Mouse (Mus musculus) lung, embryonic 15.5 days (tissue): ENCODE data around the gene Myl6. TPM values are rescaled to one million over a fixed set of nuclear protein-coding genes. Genes with fewer than 3 reads are reported as not detected.
A peak's percentile ranks its signal among the peaks of the same experiment; 100 is the strongest.

Experiments used
- ATAC-seq: fragments of 200-750 bp; cut with Nextera tagmentation; 2 replicates; pipeline ENCODE4 v1.8.0; 2017; ENCODE audit warnings: moderate number of reproducible peaks, borderline replicate concordance; ENCODE audit not compliant: low FRiP score, low TSS enrichment; ENCODE audit errors: extremely low read depth
- H3K27ac ChIP-seq: fragments of 300-500 bp; sonication (generic); 2 replicates; pipeline ENCODE4 v1.5.1; 2015; ENCODE audit warnings: moderate library complexity, mild to moderate bottlenecking, inconsistent platforms
- H3K27me3 ChIP-seq: fragments of 300-500 bp; sonication (generic); 2 replicates; pipeline ENCODE4 v1.6.1; 2015; ENCODE audit warnings: inconsistent platforms
- H3K36me3 ChIP-seq: fragments of 300-500 bp; sonication (generic); 2 replicates; pipeline ENCODE4 v1.6.1; 2015; ENCODE audit warnings: inconsistent platforms
- H3K4me1 ChIP-seq: fragments of 300-500 bp; sonication (generic); 2 replicates; pipeline ENCODE4 v1.6.1; 2015; ENCODE audit warnings: inconsistent platforms
- H3K4me2 ChIP-seq: fragments of 300-500 bp; sonication (generic); 2 replicates; pipeline ENCODE4 v1.6.1; 2015; ENCODE audit warnings: inconsistent platforms, mild to moderate bottlenecking, moderate library complexity
- H3K4me3 ChIP-seq: fragments of 300-500 bp; sonication (generic); 2 replicates; pipeline ENCODE4 v1.5.1; 2015; ENCODE audit warnings: mild to moderate bottlenecking, inconsistent platforms
- H3K9ac ChIP-seq: fragments of 300-500 bp; sonication (generic); 2 replicates; pipeline ENCODE4 v1.6.1; 2015; ENCODE audit warnings: inconsistent platforms
- H3K9me3 ChIP-seq: fragments of 300-500 bp; sonication (generic); 2 replicates; pipeline ENCODE4 v1.6.1; 2016; ENCODE audit warnings: inconsistent platforms
- WGBS: fragments of 180-500 bp; shearing (Covaris S2); methylation state at CpG from one replicate; pipeline ENCODE4 v1.1.7; 2015; 5-methylcytosine and 5-hydroxymethylcytosine counted together
- polyA plus RNA-seq: library from polyadenylated mRNA; unstranded; fragments of >200 nt; fragmentation: Nextera tagmentation; extraction: Ambion mirVana; gene quantifications from 2 replicates; pipeline ENCODE4 v1.2.1, GENCODE M21; 2015

Myl6 gene
- polyA plus RNA-seq, 1 experiment from 2014 or later = 1,477 TPM

- H3K36me3 ChIP-seq = peaks cover 79% of the 10 kb centered on the region
- H3K4me2 ChIP-seq = no peak overlapping the region
- no peak overlapping the region for H3K27ac ChIP-seq
- no peaks in the 10 kb centered on the region for H3K9me3 ChIP-seq
- WGBS = 85% methylated on average over 22 of the region's 22 CpGs
- H3K27me3 ChIP-seq = no peaks in the 10 kb centered on the region
- no peak for ATAC-seq
- peaks cover 21% of the 10 kb centered on the region for H3K4me1 ChIP-seq
- H3K9ac ChIP-seq = no peak overlapping the region
- H3K4me3 ChIP-seq = no peak overlapping the region
Measured at GRCm38 (mm10) chr10:128487861-128488712, 5.9 kb downstream of the Myl6 start.

GRCm38 (mm10) chr10:128486370-128486769 lies 7.6 kb downstream of the Myl6 start:
- Histone ChIP-seq H3K9me3 (no peaks in the 10 kb centered on the region), H3K27ac (no peak overlapping the region), H3K4me3 (no peak overlapping the region), H3K4me1 (peaks cover 9% of the 10 kb centered on the region), H3K27me3 (no peaks in the 10 kb centered on the region), H3K36me3 (peaks cover 95% of the 10 kb centered on the region), H3K9ac (no peak overlapping the region), H3K4me2 (no peak overlapping the region)
- 85% methylated on average over 7 of the region's 7 CpGs for WGBS
- ATAC-seq = no peak

GRCm38 (mm10) chr10:128474366-128474765 lies 19.6 kb downstream of the Myl6 start:
- WGBS = 86% methylated on average over 11 of the region's 12 CpGs
- peaks cover 87% of the 10 kb centered on the region for H3K36me3 ChIP-seq
- H3K27me3 ChIP-seq = no peaks in the 10 kb centered on the region
- H3K9me3 ChIP-seq = no peaks in the 10 kb centered on the region
- H3K4me1 ChIP-seq = no peaks in the 10 kb centered on the region
- no peak overlapping the region for H3K9ac ChIP-seq
- no peak for ATAC-seq
- no peak overlapping the region for H3K4me2 ChIP-seq
- no peak overlapping the region for H3K4me3 ChIP-seq
- no peak overlapping the region for H3K27ac ChIP-seq

GRCm38 (mm10) chr10:128460270-128460630 lies 33.7 kb downstream of the Myl6 start:
- Histone ChIP-seq H3K9me3 (no peaks in the 10 kb centered on the region), H3K27ac (peak overlapping the region; percentile 97), H3K4me3 (peak overlapping the region; percentile 78), H3K4me2 (peak overlapping the region; percentile 62), H3K9ac (peak overlapping the region; percentile 96), H3K36me3 (peaks cover 37% of the 10 kb centered on the region), H3K4me1 (peaks cover 14% of the 10 kb centered on the region), H3K27me3 (no peaks in the 10 kb centered on the region)
- WGBS = 4% methylated on average over 5 of the region's 5 CpGs
- no peak for ATAC-seq

GRCm38 (mm10) chr10:128459409-128460269 lies 34.3 kb downstream of the Myl6 start:
- H3K9me3 ChIP-seq = no peaks in the 10 kb centered on the region
- H3K36me3 ChIP-seq = peaks cover 32% of the 10 kb centered on the region
- peak overlapping the region; percentile 96 for H3K9ac ChIP-seq
- peaks cover 14% of the 10 kb centered on the region for H3K4me1 ChIP-seq
- peak; percentile 74 for ATAC-seq
- H3K27me3 ChIP-seq = no peaks in the 10 kb centered on the region
- peak overlapping the region; percentile 62 for H3K4me2 ChIP-seq
- under 1% methylated on average over 35 of the region's 67 CpGs for WGBS
- H3K27ac ChIP-seq = peak overlapping the region; percentile 97
- H3K4me3 ChIP-seq = peak overlapping the region; percentile 78

GRCm38 (mm10) chr10:128458719-128459408 lies 35.1 kb downstream of the Myl6 start, which contains the start of gene Smarcc2:
Gene Smarcc2, plus strand, starts transcription at chr10:128459248.
- no peaks in the 10 kb centered on the region for H3K9me3 ChIP-seq
- H3K27me3 ChIP-seq = no peaks in the 10 kb centered on the region
- H3K9ac ChIP-seq = peak within 1 kb of the TSS; percentile 96
- H3K36me3 ChIP-seq = peaks cover 24% of the 10 kb centered on the region
- peak; percentile 83 for ATAC-seq
- H3K4me1 ChIP-seq = peaks cover 14% of the 10 kb centered on the region
- peak within 1 kb of the TSS; percentile 62 for H3K4me2 ChIP-seq
- H3K27ac ChIP-seq = peak within 1 kb of the TSS; percentile 97
- H3K4me3 ChIP-seq = peak within 1 kb of the TSS; percentile 78
- 1% methylated on average over 70 of the region's 86 CpGs for WGBS

- no peaks in the 10 kb centered on the region for H3K27me3 ChIP-seq
- whole genome bisulfite sequencing = under 1% methylated on average over 29 of the region's 29 CpGs
Measured at GRCm38 (mm10) chr10:128458348-128458718, 35.6 kb downstream of the Myl6 start.

GRCm38 (mm10) chr10:128457676-128458075 lies 36.3 kb downstream of the Myl6 start:
- Histone ChIP-seq H3K27me3 (no peaks in the 10 kb centered on the region), H3K4me3 (no peak overlapping the region), H3K4me1 (peaks cover 14% of the 10 kb centered on the region), H3K27ac (no peak overlapping the region), H3K4me2 (peak overlapping the region; percentile 62; the same call in 1 of the 2 replicates), H3K9me3 (no peaks in the 10 kb centered on the region), H3K9ac (no peak overlapping the region), H3K36me3 (peaks cover 13% of the 10 kb centered on the region)
- WGBS = 77% methylated on average over 6 of the region's 6 CpGs
- no peak for ATAC-seq

More at GRCm38 (mm10) chr10:128458348-128458718, 35.6 kb downstream of the Myl6 start:
- Histone ChIP-seq H3K36me3 (peaks cover 19% of the 10 kb centered on the region), H3K4me3 (peak overlapping the region; percentile 78), H3K27ac (peak overlapping the region; percentile 97), H3K4me2 (peak overlapping the region; percentile 62), H3K4me1 (peaks cover 14% of the 10 kb centered on the region), H3K9me3 (no peaks in the 10 kb centered on the region), H3K9ac (peak overlapping the region; percentile 96)
- ATAC-seq = peak; percentile 71

- ATAC-seq = no peak
Measured at GRCm38 (mm10) chr10:128455280-128455679, 38.7 kb downstream of the Myl6 start.

GRCm38 (mm10) chr10:128454471-128454870 lies 39.5 kb downstream of the Myl6 start:
- 69% methylated on average over 3 of the region's 3 CpGs for WGBS
- ATAC-seq = no peak
- no peak overlapping the region for H3K4me3 ChIP-seq
- no peak overlapping the region for H3K9ac ChIP-seq
- no peak overlapping the region for H3K27ac ChIP-seq
- H3K27me3 ChIP-seq = no peaks in the 10 kb centered on the region
- no peaks in the 10 kb centered on the region for H3K36me3 ChIP-seq
- H3K9me3 ChIP-seq = no peaks in the 10 kb centered on the region
- H3K4me1 ChIP-seq = no peaks in the 10 kb centered on the region
- H3K4me2 ChIP-seq = no peak overlapping the region

More at GRCm38 (mm10) chr10:128455280-128455679, 38.7 kb downstream of the Myl6 start:
- no peak overlapping the region for H3K9ac ChIP-seq
- H3K4me1 ChIP-seq = peaks cover 2% of the 10 kb centered on the region
- H3K27ac ChIP-seq = no peak overlapping the region
- WGBS = under 1% methylated on average over 6 of the region's 6 CpGs
- H3K4me2 ChIP-seq = peak overlapping the region; percentile 41
- H3K36me3 ChIP-seq = no peaks in the 10 kb centered on the region
- H3K9me3 ChIP-seq = no peaks in the 10 kb centered on the region
- H3K27me3 ChIP-seq = no peaks in the 10 kb centered on the region
- no peak overlapping the region for H3K4me3 ChIP-seq

GRCm38 (mm10) chr10:128451014-128451413 lies 42.9 kb downstream of the Myl6 start:
- Histone ChIP-seq H3K4me1 (no peaks in the 10 kb centered on the region), H3K36me3 (no peaks in the 10 kb centered on the region), H3K27me3 (no peaks in the 10 kb centered on the region), H3K4me3 (no peak overlapping the region), H3K4me2 (no peak overlapping the region), H3K27ac (no peak overlapping the region), H3K9me3 (no peaks in the 10 kb centered on the region), H3K9ac (no peak overlapping the region)
- WGBS = 72% methylated on average over 6 of the region's 6 CpGs
- ATAC-seq = no peak
